Mouse (Mus musculus) heart, adult 2 months (tissue): ENCODE measurements around the gene Tmsb4x. TPM values are rescaled to one million over a fixed set of nuclear protein-coding genes. Genes with fewer than 3 reads are reported as not detected.

Experiments used
- DNase-seq, 2 experiments: peaks; one replicate each; pipeline ENCODE4 v3.0.0; 2021
- H3K27ac ChIP-seq: fragments of 200-600 bp; 2 replicates; pipeline ENCODE4 v1.8.1; 2022
- H3K27me3 ChIP-seq: fragments of 200-500 bp; 2 replicates; pipeline ENCODE4 v1.6.1; 2012; ENCODE audit warnings: mild to moderate bottlenecking, low read length, inconsistent platforms, mixed read lengths; ENCODE audit not compliant: control insufficient read depth, insufficient read depth
- H3K36me3 ChIP-seq: fragments of 200-500 bp; 2 replicates; pipeline ENCODE4 v1.6.1; 2012; ENCODE audit warnings: low read length, inconsistent platforms; ENCODE audit not compliant: control insufficient read depth, insufficient read depth
- H3K4me1 ChIP-seq: fragments of 200-500 bp; 2 replicates; pipeline ENCODE4 v1.6.1; 2011; ENCODE audit warnings: low read length; ENCODE audit not compliant: control insufficient read depth, insufficient read depth
- H3K4me3 ChIP-seq: fragments of 200-600 bp; 2 replicates; pipeline ENCODE4 v1.8.1; 2022
- H3K79me2 ChIP-seq: fragments of 200-500 bp; replicated peaks from 2 replicates; pipeline ENCODE4 v1.6.1; 2012; ENCODE audit warnings: mild to moderate bottlenecking, inconsistent platforms, low read length, moderate library complexity, mixed read lengths; ENCODE audit not compliant: control insufficient read depth, insufficient read depth
- H3K9ac ChIP-seq: fragments of 200-500 bp; 2 replicates; pipeline ENCODE4 v1.6.1; 2012; ENCODE audit warnings: low read depth, mild to moderate bottlenecking, control low read depth, inconsistent platforms, low read length, mixed read lengths
- CTCF ChIP-seq: fragments of 200-600 bp; IDR thresholded peaks from 2 replicates; pipeline ENCODE4 v1.8.1; 2022; ENCODE audit warnings: antibody characterized with exemption, mild to moderate bottlenecking, moderate library complexity
- EP300 ChIP-seq: fragments of 200-500 bp; IDR thresholded peaks from 2 replicates; pipeline ENCODE4 v1.6.1; 2011; ENCODE audit warnings: low read depth, low read length, control low read depth; ENCODE audit not compliant: insufficient read depth
- POLR2A ChIP-seq: fragments of 200-500 bp; IDR thresholded peaks from 2 replicates; pipeline ENCODE4 v1.6.1; 2011; ENCODE audit warnings: mild to moderate bottlenecking, low read depth, low read length, control low read depth; ENCODE audit not compliant: insufficient read depth
- WGBS: fragments of 180-500 bp; shearing (Covaris S2); methylation state at CpG from one replicate; pipeline ENCODE4 v1.1.7; 2018; 5-methylcytosine and 5-hydroxymethylcytosine counted together
- intact Hi-C: fragments of 180-260 bp; cut with DNase I; formaldehyde crosslinking; loops from one replicate; pipeline ENCODE4 v1.15.1; 2025
- polyA plus RNA-seq: library from polyadenylated mRNA; depleted of rRNA; stranded (reverse); fragments of >200 nt; gene quantifications from 2 replicates; pipeline ENCODE4 v1.2.3, GENCODE M21; 2012
- total RNA-seq, 2 experiments: library from RNA; stranded (reverse); gene quantifications; 2 replicates each; pipeline ENCODE4 v1.2.3; 2021

Tmsb4x gene
- total and polyA plus RNA-seq, 3 experiments, result 211 to 610 (median 435) TPM

DNA sequence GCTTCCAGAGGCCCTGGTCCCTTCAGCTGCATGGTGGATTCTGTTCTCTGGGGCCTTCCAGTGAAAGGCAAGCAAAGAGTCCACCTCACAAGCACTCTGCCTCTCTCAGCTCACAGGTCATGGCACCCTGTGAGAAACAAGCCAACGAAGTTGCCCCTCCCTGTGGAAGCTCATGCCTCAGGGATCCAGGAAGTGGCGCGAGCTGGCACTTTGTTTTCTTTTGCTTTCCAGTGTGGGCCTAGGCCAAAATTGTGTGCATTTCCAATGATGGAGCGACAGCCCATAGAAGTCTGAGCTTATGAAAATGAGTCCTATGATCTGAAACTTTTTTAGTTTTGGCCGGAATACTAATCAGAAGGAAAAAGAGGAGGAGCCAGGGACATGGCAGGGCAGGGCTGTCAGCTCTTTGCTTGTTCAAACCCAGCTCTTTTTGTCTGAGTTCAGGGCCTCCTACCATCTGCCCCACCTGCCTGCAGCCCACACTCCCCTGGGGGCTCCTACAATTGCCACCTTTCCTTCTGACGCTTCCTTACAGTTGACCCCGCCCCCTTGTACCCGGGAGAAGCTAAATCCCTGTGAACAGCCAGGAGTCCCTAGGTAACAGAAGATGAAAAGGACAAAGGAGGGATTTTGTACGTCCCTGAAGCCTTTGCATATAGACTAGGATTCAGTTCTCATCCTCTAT is 2.9 kb upstream of the Tmsb4x start:
- Histone ChIP-seq H3K27me3 (no peaks in the 10 kb centered on the region), H3K4me1 (peaks cover 8% of the 10 kb centered on the region), H3K9ac (peak overlapping the region; percentile 20; the same call in 1 of the 2 replicates), H3K79me2 (no peaks in the 10 kb centered on the region), H3K27ac (peak overlapping the region; percentile 94), H3K36me3 (peaks cover 3% of the 10 kb centered on the region), H3K4me3 (no peak overlapping the region)
- TF ChIP-seq EP300 (no peak), POLR2A (no peak)
- 37% methylated on average over 9 of the region's 9 CpGs for WGBS
- intact Hi-C loops, result no loop called here
- no peak for DNase-seq

DNA sequence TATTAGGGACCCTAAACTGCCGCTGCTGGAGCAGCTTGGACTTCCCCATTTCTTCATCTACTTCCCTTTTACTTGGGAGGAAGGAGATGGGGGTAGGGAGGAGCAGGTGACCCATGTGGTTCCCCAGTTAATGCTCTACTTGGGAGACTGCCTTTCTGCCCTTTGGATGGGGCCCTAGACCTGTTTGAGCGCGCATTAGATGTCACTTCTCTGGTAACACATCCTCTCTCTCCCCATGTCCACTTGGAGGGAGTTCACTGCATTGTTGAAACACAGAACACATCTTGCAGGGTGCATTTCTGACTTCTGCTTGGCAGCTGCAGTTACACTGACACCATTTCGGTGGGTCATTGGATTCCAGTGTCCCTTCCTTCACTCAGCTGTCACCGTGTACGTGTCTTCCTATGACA is 1.2 kb upstream of the Tmsb4x start:
- intact Hi-C loops, result no loop called here
- WGBS, result 26% methylated on average over 6 of the region's 6 CpGs
- Histone ChIP-seq H3K36me3 (peaks cover 8% of the 10 kb centered on the region), H3K79me2 (no peaks in the 10 kb centered on the region), H3K27ac (peak overlapping the region; percentile 94), H3K4me3 (peak overlapping the region; percentile 56), H3K9ac (peak overlapping the region; percentile 76), H3K4me1 (peaks cover 8% of the 10 kb centered on the region), H3K27me3 (no peaks in the 10 kb centered on the region)
- peak; percentile 60 to 61 for DNase-seq
- TF ChIP-seq POLR2A, result peak; percentile 10; the same call in 1 of the 2 replicates
- no peak for TF ChIP-seq EP300

DNA sequence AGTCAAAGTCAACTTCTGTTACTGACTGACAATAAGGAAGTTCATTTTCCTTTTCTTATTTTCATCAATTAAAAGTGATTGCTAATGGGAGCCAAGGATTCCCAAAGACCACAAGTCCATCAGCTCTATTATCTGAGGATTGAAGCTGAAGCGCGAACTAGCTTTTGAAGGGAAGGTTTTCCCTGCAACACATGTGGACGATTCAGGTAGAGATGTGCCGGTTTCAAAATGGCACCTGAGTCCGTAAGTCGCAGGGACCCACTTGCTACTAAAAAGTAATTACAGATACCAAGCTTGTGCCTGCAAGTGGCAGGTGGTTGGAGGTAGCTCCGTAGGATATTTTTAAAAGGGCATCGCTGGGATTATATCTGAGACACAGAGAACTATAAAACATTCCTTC is 713 bp upstream of the Tmsb4x start:
- Histone ChIP-seq H3K4me3 (peak overlapping the region; percentile 56), H3K36me3 (peaks cover 8% of the 10 kb centered on the region), H3K27ac (peak overlapping the region; percentile 94), H3K79me2 (no peaks in the 10 kb centered on the region), H3K27me3 (no peaks in the 10 kb centered on the region), H3K4me1 (peaks cover 8% of the 10 kb centered on the region), H3K9ac (peak overlapping the region; percentile 76)
- no peak for DNase-seq
- TF ChIP-seq CTCF, result no peak
- TF ChIP-seq EP300, result no peak
- TF ChIP-seq POLR2A, result no peak
- intact Hi-C loops, result loop anchor here (10.0 kb wide), 3 partner anchors 55 to 175 kb away; no protein-coding TSS in a partner anchor
- 40% methylated on average over 8 of the region's 8 CpGs for WGBS

- H3K4me1 ChIP-seq, result peaks cover 8% of the 10 kb centered on the region
- peak; percentile 60 to 61 for DNase-seq
- no peaks in the 10 kb centered on the region for H3K79me2 ChIP-seq
- TF ChIP-seq CTCF, result no peak
- H3K9ac ChIP-seq, result peak overlapping the region; percentile 98
- H3K27ac ChIP-seq, result peak overlapping the region; percentile 94
- peaks cover 8% of the 10 kb centered on the region for H3K36me3 ChIP-seq
- intact Hi-C loops, result loop anchor here (10.0 kb wide), 3 partner anchors 54 to 174 kb away; no protein-coding TSS in a partner anchor
- no peaks in the 10 kb centered on the region for H3K27me3 ChIP-seq
- WGBS, result 20% methylated on average over 16 of the region's 16 CpGs
- peak overlapping the region; percentile 56 for H3K4me3 ChIP-seq
Observed at GRCm38 (mm10) chrX:167208506-167208820, 652 bp downstream of the Tmsb4x start.

DNA sequence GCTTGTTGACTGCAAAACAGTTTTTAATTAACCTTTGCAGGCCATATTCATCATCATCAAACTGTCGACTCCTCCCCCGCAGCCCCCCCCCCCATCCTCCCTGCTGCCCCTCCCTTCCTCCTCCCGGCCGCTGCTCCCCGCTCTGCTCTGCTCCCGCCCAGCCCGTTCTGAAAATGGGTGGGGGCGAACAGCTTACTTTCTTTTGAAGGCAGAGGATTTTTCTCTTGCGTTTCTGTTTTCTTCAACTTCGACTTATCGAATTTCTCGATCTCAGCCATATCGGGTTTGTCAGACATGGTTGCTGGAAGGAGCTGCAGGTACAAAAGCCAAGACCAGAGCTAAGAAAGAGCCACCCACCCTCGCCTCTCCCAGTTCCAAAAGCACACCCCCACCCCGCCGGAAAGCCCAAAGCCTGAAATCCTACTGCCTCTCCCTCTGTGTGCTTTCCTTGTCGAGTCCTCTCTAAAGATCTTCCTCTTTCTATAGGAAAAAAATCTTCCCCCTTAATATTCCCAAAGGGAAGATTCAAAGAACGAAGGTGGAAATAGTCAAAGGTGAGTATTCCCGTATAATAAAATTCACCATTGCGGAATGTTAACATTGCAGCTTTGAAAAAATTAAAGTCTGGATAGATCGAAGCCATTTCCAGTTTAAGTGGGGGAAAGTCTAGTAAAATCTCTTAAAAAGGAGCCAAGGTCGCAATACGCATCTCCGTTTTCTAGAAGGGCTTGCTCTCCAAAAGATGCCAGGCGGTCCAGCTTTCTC is 1.2 kb downstream of the Tmsb4x start:
- DNase-seq, result peak; percentile 45 to 59
- H3K79me2 ChIP-seq, result no peaks in the 10 kb centered on the region

More for the DNA sequence above, 1.2 kb downstream of the Tmsb4x start:
- H3K4me1 ChIP-seq, result peaks cover 8% of the 10 kb centered on the region
- peak overlapping the region; percentile 94 for H3K27ac ChIP-seq
- peak overlapping the region; percentile 56 for H3K4me3 ChIP-seq
- 21% methylated on average over 25 of the region's 25 CpGs for WGBS
- TF ChIP-seq POLR2A (0 out of 2 replicates have a peak, but pooled peaks have one; percentile 12), CTCF (no peak)
- H3K27me3 ChIP-seq, result no peaks in the 10 kb centered on the region
- H3K9ac ChIP-seq, result peak overlapping the region; percentile 98
- intact Hi-C loops, result loop anchor here (10.0 kb wide), 3 partner anchors 53 to 173 kb away; no protein-coding TSS in a partner anchor
- H3K36me3 ChIP-seq, result peaks cover 8% of the 10 kb centered on the region
